Mouse (Mus musculus): ENCODE data around the gene Krt7. TPM values are rescaled to one million over a fixed set of nuclear protein-coding genes. Genes with fewer than 3 reads are reported as not detected.

Krt7 gene
- 23.2 and 24.4 TPM in 2 replicates for polyA plus RNA-seq (2015; fragmentation: Nextera tagmentation; extraction: Ambion mirVana)

DNA sequence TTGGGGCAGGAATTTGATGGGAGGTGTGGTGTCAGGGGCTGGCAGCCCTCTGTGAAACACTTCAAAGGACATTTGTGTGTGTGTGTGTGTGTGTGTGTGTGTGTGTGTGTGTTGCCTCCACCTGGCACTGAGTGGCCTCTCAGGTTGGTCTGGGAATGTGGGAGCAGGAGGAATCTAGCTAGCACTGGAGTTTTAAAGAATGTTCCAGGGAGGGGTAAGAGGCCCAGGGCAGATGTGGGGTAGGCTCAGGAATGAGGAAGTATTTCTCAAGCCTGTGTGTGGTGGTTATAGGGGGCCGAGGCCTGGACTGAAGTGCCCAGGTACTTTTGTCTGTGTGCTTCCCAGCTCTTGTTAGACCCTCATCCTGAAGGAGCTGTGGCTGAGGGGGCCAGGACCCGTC is at the start of gene Krt7:
TSS of gene Krt7 (plus strand) at position 269 of the 400 bp plus-strand sequence.
- Histone ChIP-seq H3K27me3 (peaks cover 38% of the 10 kb centered on the region), H3K4me1 (peaks cover 35% of the 10 kb centered on the region), H3K4me2 (replicated peaks) (peak within 1 kb of the TSS; percentile 47), H3K9ac (no peak within 1 kb of the TSS), H3K36me3 (no peaks in the 10 kb centered on the region), H3K4me3 (no peak within 1 kb of the TSS), H3K27ac (peak within 1 kb of the TSS; percentile 11; the same call in 1 of the 2 replicates), H3K9me3 (no peaks in the 10 kb centered on the region)
- ATAC-seq (ENCODE audit: low FRiP score, low read depth) = peak; percentile 46; the same call in 1 of the 2 replicates
- WGBS = 35% methylated on average over 2 of the region's 2 CpGs

DNA sequence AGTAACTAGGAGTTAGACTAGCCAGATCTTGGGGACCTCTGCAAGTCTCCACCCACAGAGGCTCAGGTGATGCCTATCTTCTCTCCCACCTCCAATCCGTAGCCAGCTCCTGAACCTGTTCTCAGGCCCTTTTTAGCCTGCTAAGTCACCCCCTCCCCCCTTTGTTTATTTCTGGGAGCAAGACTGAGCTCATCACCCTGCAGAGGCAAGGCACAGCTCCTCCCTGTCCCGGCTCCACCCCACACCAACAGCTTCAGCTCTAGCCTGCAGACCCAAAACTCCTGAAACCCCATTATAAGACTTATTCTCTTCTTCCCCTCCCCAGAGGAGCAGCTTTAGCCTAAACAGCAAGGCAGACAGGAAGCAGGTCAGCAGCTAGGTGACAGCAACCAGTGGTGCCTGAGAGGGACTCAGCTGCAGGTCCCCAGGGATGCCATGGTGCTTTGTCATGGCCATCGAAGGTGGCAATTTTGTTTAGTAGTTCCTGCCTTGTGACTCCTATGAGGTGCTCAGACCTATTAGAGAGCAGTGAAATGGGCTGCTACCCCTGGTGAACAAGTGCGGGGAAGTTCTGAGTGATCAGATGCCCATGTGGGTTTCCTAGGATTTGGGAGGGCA is 48.3 kb upstream of the Krt7 start:
- no peak overlapping the region for H3K4me3 ChIP-seq
- ATAC-seq (ENCODE audit: low FRiP score, low read depth) = no peak
- no peak overlapping the region for H3K4me2 ChIP-seq (replicated peaks)
- H3K9me3 ChIP-seq = no peaks in the 10 kb centered on the region
- no peaks in the 10 kb centered on the region for H3K36me3 ChIP-seq
- 0 out of 2 replicates have a peak, but pooled peaks cover 2% of the 10 kb centered on the region for H3K27me3 ChIP-seq
- H3K27ac ChIP-seq = no peak overlapping the region
- peaks cover 12% of the 10 kb centered on the region for H3K4me1 ChIP-seq
- WGBS = 45% methylated on average over 4 of the region's 4 CpGs
- H3K9ac ChIP-seq = no peak overlapping the region

- Histone ChIP-seq H3K4me2 (replicated peaks) (no peak overlapping the region), H3K9ac (no peak overlapping the region), H3K36me3 (no peaks in the 10 kb centered on the region), H3K4me3 (no peak overlapping the region), H3K27ac (no peak overlapping the region), H3K4me1 (peaks cover 17% of the 10 kb centered on the region), H3K9me3 (no peaks in the 10 kb centered on the region), H3K27me3 (0 out of 2 replicates have a peak, but pooled peaks cover 4% of the 10 kb centered on the region)
- 71% methylated on average over 6 of the region's 6 CpGs for WGBS
- ATAC-seq (ENCODE audit: low FRiP score, low read depth) = no peak
These were observed 46.9 kb upstream of the Krt7 start for GRCm38 (mm10) chr15:101363933-101364332.

DNA sequence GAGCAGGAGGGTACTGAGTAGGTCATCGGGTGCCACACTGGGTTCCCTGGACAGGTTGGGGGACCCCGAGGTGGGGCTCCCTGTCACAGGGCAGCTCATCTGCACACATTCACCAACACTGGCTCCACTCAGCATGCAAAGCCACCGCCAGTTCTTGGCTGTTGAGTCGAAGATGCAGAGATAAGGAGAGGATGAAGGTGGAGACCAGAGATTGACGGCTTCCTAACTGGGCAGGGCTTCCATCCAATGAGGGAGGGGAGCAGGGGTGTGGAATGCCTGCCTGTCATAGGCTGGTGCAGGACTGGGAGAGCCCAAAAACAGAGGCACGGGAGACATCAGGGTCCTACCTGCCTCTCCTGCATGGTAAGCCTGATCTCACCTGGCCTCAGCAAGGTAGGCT is 46.4 kb upstream of the Krt7 start:
- no peaks in the 10 kb centered on the region for H3K36me3 ChIP-seq
- WGBS = 63% methylated on average over 6 of the region's 6 CpGs
- ATAC-seq (ENCODE audit: low FRiP score, low read depth) = no peak
- no peaks in the 10 kb centered on the region for H3K9me3 ChIP-seq
- H3K9ac ChIP-seq = no peak overlapping the region
- 0 out of 2 replicates have a peak, but pooled peaks cover 4% of the 10 kb centered on the region for H3K27me3 ChIP-seq
- H3K4me2 ChIP-seq (replicated peaks) = no peak overlapping the region
- no peak overlapping the region for H3K27ac ChIP-seq
- no peak overlapping the region for H3K4me3 ChIP-seq
- peaks cover 22% of the 10 kb centered on the region for H3K4me1 ChIP-seq

DNA sequence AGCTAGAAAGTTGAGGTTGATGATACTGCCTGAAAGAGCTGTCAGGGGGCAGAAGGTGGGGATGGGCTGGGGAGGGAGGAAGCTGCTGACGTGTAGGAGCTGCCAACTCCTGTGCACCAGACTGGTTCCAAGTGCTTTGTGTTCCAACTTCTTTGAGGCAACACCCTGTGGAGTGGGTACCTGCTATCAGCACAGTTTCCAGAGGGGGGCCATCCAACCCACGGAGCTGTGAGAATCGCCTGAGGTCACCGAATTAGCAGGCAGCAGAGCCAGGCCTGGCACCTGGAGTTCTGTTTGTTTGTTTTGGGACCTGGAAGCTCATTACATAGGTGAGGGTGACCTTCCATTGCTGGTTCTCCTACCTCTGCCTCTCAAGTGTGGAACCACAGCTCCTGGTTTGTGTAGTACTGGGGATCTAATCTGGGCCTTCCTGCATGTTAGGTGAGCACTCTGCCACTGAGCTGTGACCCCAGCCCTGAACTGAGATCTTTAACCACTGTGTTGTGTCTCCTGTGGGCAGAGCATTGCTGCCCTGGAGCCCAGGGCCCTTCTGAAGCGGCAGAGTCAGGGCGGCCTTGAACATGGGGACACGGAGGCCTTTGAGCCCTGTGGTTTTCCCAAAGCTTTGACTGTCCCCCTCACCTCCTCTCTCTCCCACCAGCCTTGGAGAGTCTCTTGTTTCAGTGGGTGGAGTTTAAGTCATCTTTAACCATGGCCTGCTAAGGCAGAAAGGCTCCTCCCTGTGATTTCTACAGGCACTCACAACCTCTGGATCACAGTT is 45.8 kb upstream of the Krt7 start:
- H3K27ac ChIP-seq = no peak overlapping the region
- H3K4me2 ChIP-seq (replicated peaks) = no peak overlapping the region
- H3K9ac ChIP-seq = no peak overlapping the region

GRCm38 (mm10) chr15:101365721-101366120 is 45.1 kb upstream of the Krt7 start:
- Histone ChIP-seq H3K4me1 (peaks cover 30% of the 10 kb centered on the region), H3K36me3 (no peaks in the 10 kb centered on the region), H3K27ac (no peak overlapping the region), H3K9me3 (no peaks in the 10 kb centered on the region), H3K4me3 (no peak overlapping the region), H3K4me2 (replicated peaks) (no peak overlapping the region), H3K9ac (no peak overlapping the region), H3K27me3 (0 out of 2 replicates have a peak, but pooled peaks cover 4% of the 10 kb centered on the region)
- WGBS = 74% methylated on average over 4 of the region's 4 CpGs
- no peak for ATAC-seq (ENCODE audit: low FRiP score, low read depth)

More for the DNA sequence above, 45.8 kb upstream of the Krt7 start:
- ATAC-seq (ENCODE audit: low FRiP score, low read depth) = no peak
- peaks cover 28% of the 10 kb centered on the region for H3K4me1 ChIP-seq
- no peaks in the 10 kb centered on the region for H3K36me3 ChIP-seq
- WGBS = 61% methylated on average over 7 of the region's 7 CpGs
- no peaks in the 10 kb centered on the region for H3K9me3 ChIP-seq
- H3K4me3 ChIP-seq = no peak overlapping the region
- H3K27me3 ChIP-seq = 0 out of 2 replicates have a peak, but pooled peaks cover 4% of the 10 kb centered on the region

GRCm38 (mm10) chr15:101366482-101366881 is 44.4 kb upstream of the Krt7 start:
- WGBS = 47% methylated on average over 3 of the region's 3 CpGs
- Histone ChIP-seq H3K4me3 (no peak overlapping the region), H3K36me3 (no peaks in the 10 kb centered on the region), H3K4me1 (peaks cover 30% of the 10 kb centered on the region), H3K4me2 (replicated peaks) (no peak overlapping the region), H3K9me3 (no peaks in the 10 kb centered on the region), H3K27ac (no peak overlapping the region), H3K9ac (no peak overlapping the region), H3K27me3 (0 out of 2 replicates have a peak, but pooled peaks cover 4% of the 10 kb centered on the region)
- no peak for ATAC-seq (ENCODE audit: low FRiP score, low read depth)

GRCm38 (mm10) chr15:101366926-101367325 is 43.9 kb upstream of the Krt7 start:
- H3K4me1 ChIP-seq = peaks cover 30% of the 10 kb centered on the region

GRCm38 (mm10) chr15:101367497-101367896 is 43.3 kb upstream of the Krt7 start:
- Histone ChIP-seq H3K27me3 (0 out of 2 replicates have a peak, but pooled peaks cover 4% of the 10 kb centered on the region), H3K9ac (no peak overlapping the region), H3K4me3 (no peak overlapping the region), H3K36me3 (no peaks in the 10 kb centered on the region), H3K27ac (no peak overlapping the region), H3K4me1 (peaks cover 28% of the 10 kb centered on the region), H3K4me2 (replicated peaks) (no peak overlapping the region), H3K9me3 (no peaks in the 10 kb centered on the region)
- no peak for ATAC-seq (ENCODE audit: low FRiP score, low read depth)
- WGBS = 80% methylated on average over 8 of the region's 8 CpGs

More at GRCm38 (mm10) chr15:101366926-101367325, 43.9 kb upstream of the Krt7 start:
- Histone ChIP-seq H3K27me3 (0 out of 2 replicates have a peak, but pooled peaks cover 4% of the 10 kb centered on the region), H3K36me3 (no peaks in the 10 kb centered on the region), H3K4me2 (replicated peaks) (no peak overlapping the region), H3K4me3 (no peak overlapping the region), H3K9me3 (no peaks in the 10 kb centered on the region), H3K27ac (no peak overlapping the region), H3K9ac (no peak overlapping the region)
- 68% methylated on average over 2 of the region's 2 CpGs for WGBS
- ATAC-seq (ENCODE audit: low FRiP score, low read depth) = no peak

DNA sequence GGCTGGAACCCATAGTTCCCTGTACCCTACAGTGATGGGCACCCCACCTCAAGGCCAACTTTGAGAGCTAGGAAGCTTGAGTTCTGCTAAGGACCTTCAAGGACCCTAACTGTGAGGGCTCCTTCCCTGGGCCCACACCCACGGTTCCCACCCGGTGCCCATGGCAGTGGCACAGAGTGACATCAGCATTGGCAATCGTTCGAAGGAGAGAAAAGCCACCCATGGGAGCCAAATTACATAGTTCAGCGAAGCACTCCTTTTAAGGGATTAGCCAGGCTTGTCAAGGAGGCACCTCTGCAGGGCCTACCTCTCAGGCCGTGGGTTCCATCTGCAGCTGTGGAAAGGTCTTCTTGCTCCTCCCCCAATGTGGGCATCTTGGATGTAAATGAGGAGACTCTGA is 42.8 kb upstream of the Krt7 start:
- Histone ChIP-seq H3K4me1 (peaks cover 26% of the 10 kb centered on the region), H3K9ac (no peak overlapping the region), H3K27me3 (0 out of 2 replicates have a peak, but pooled peaks cover 4% of the 10 kb centered on the region), H3K27ac (no peak overlapping the region), H3K9me3 (no peaks in the 10 kb centered on the region), H3K36me3 (no peaks in the 10 kb centered on the region), H3K4me2 (replicated peaks) (no peak overlapping the region), H3K4me3 (no peak overlapping the region)
- ATAC-seq (ENCODE audit: low FRiP score, low read depth) = no peak
- 81% methylated on average over 6 of the region's 6 CpGs for WGBS

DNA sequence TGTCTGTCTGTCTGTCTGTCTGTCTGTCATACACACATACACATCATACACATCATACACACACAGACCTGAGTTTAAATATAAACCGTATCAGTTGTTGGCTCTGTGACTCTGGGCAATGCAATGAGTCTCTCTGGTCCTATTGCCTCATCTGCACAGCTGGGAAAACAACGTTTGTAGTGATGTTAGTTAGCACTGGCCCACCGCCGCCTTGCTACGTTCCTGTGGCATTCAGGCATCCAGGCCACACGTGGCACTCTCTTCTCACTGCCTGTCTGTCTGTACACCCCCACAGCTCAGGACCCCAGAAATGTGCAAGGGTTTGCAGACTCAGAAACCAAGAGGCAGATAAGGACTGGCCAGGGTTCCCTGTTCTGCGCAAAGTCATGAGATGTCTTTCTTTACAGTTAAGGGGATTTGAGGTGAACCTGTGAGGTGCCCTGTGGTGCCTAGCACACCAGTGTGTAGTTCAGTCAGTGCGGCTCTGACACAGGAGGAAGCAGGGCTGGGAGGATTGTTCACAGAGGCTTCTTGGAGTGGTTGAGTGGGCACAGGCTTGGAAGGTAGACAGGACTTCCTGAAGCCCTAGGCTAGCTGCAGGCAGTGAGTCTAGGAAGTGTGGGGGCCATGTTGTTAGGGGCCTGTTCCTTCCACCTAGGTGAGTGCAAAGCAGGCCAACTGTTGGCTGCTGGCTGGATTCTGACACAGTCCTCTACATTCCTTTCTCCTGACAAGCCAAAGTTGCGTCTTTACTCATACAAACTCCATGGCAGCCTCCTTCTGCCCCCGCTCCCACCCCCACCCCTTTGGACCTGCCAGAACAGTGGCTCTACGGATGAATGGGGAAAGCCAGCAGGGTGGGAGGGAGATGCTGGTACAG is 42.1 kb upstream of the Krt7 start:
- Histone ChIP-seq H3K27me3 (0 out of 2 replicates have a peak, but pooled peaks cover 4% of the 10 kb centered on the region), H3K27ac (peak overlapping the region; percentile 48; the same call in 1 of the 2 replicates), H3K9me3 (no peaks in the 10 kb centered on the region), H3K4me1 (peaks cover 26% of the 10 kb centered on the region), H3K36me3 (no peaks in the 10 kb centered on the region), H3K4me3 (no peak overlapping the region), H3K9ac (no peak overlapping the region), H3K4me2 (replicated peaks) (no peak overlapping the region)
- no peak for ATAC-seq (ENCODE audit: low FRiP score, low read depth)
- 70% methylated on average over 11 of the region's 11 CpGs for WGBS
